Mouse (Mus musculus) hindbrain, postnatal 0 days (tissue): ENCODE results near the gene Hdac2. TPM values are rescaled to one million over a fixed set of nuclear protein-coding genes. Genes with fewer than 3 reads are reported as not detected.

Experiments used
- ATAC-seq: fragments of 200-750 bp; cut with Nextera tagmentation; 2 replicates; pipeline ENCODE4 v1.8.0; 2017; ENCODE audit warnings: mild to moderate bottlenecking, moderate TSS enrichment, moderate library complexity
- DNase-seq: peaks from one replicate; pipeline ENCODE4 v3.0.0-alpha.2; 2015; ENCODE audit warnings: low spot score
- H3K27ac ChIP-seq: fragments of 300-500 bp; sonication (generic); 2 replicates; pipeline ENCODE4 v1.5.1; 2014; ENCODE audit warnings: mild to moderate bottlenecking
- H3K27me3 ChIP-seq: fragments of 300-500 bp; sonication (generic); 2 replicates; pipeline ENCODE4 v1.6.1; 2014; ENCODE audit warnings: low read length, mixed read lengths; ENCODE audit not compliant: insufficient read depth
- H3K36me3 ChIP-seq: fragments of 300-500 bp; sonication (generic); 2 replicates; pipeline ENCODE4 v1.6.1; 2014; ENCODE audit warnings: low read length, mixed read lengths; ENCODE audit not compliant: insufficient read depth
- H3K4me1 ChIP-seq: fragments of 300-500 bp; sonication (generic); 2 replicates; pipeline ENCODE4 v1.6.1; 2014; ENCODE audit warnings: antibody characterized with exemption, low read length, mixed read lengths; ENCODE audit not compliant: insufficient read depth
- H3K4me2 ChIP-seq: fragments of 300-500 bp; sonication (generic); 2 replicates; pipeline ENCODE4 v1.6.1; 2014; ENCODE audit warnings: low read depth, mild to moderate bottlenecking, low read length, moderate library complexity, mixed read lengths
- H3K4me3 ChIP-seq: fragments of 300-500 bp; sonication (generic); 2 replicates; pipeline ENCODE4 v1.5.1; 2014; ENCODE audit warnings: low read length
- H3K9ac ChIP-seq: fragments of 300-500 bp; sonication (generic); replicated peaks from 2 replicates; pipeline ENCODE4 v1.6.1; 2014; ENCODE audit warnings: mild to moderate bottlenecking, low read length, moderate library complexity, mixed read lengths
- H3K9me3 ChIP-seq: fragments of 300-500 bp; sonication (generic); 2 replicates; pipeline ENCODE4 v1.6.1; 2016; ENCODE audit warnings: low read length, mixed read lengths
- CTCF ChIP-seq: IDR thresholded peaks from 2 replicates; pipeline ENCODE4 v1.5.1; 2016; ENCODE audit warnings: antibody characterized with exemption, control low read depth, low read depth
- WGBS: fragments of 180-500 bp; shearing (Covaris S2); extraction: QIAGEN DNeasy Blood & Tissue Kit; methylation state at CpG from one replicate; pipeline ENCODE4 v1.1.7; 2014; 5-methylcytosine and 5-hydroxymethylcytosine counted together
- polyA plus RNA-seq: library from polyadenylated mRNA; unstranded; fragments of >200 nt; fragmentation: Nextera tagmentation; extraction: Ambion mirVana; gene quantifications from 2 replicates; pipeline ENCODE4 v1.2.1, GENCODE M21; 2015
- total RNA-seq: library from RNA; depleted of rRNA; stranded (reverse); fragments of >200 nt; gene quantifications from 2 replicates; pipeline ENCODE4 v1.2.3, GENCODE M21; 2014

Gene Hdac2
- total and polyA plus RNA-seq, 2 experiments from 2014 or later: 106 to 201 TPM

- Histone ChIP-seq H3K4me3 (no peak overlapping the region), H3K27ac (no peak overlapping the region), H3K9ac (no peak overlapping the region), H3K4me1 (no peaks in the 10 kb centered on the region), H3K27me3 (no peaks in the 10 kb centered on the region), H3K36me3 (no peaks in the 10 kb centered on the region), H3K9me3 (no peaks in the 10 kb centered on the region), H3K4me2 (no peak overlapping the region)
- DNase-seq (no peak), ATAC-seq (no peak)
- no peak for TF ChIP-seq CTCF
- WGBS: 68% methylated on average over 2 of the region's 2 CpGs
Measured at GRCm38 (mm10) chr10:36964406-36964805, 9.9 kb upstream of the Hdac2 start.

DNA sequence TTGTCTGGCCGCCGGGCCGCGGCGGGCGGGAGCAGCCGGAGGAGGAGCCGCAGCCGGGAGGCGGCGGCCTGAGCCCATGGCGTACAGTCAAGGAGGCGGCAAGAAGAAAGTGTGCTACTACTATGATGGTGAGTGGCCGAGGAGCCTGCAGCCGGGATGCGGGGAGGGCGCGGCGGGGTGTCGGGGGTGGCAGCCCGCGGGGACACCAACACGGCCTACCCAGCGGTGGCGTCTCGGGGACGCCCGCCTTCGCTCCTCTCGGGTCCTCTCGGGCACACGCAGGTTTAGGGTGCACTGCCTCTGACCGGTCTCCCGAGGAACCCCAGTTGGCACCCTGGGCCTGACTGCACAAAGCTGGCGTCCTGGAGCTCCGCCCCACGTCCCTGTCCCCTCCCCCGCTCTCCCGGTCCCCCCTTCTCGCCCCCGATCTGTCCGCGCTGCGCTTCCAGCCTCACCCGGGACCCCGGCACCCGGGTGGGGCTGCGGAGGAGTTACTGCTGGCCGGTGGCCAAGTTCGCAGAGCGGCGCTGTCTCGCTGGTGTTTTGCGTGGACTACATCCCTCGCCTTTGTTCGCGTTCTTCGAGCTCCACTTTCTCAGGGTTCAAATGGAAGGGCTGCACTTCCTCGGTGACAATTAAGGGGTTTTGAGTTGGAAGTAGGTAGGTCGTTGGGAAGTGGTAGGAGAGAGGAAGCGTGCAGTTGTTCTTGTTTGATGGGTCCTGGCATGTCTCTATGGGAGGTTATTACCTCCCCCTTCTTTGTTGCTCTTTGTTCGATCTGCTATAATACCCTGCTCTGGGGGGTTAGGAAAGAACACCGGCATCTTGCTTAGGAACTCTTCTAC lies 554 bp downstream of the Hdac2 start:
- H3K27ac ChIP-seq: peak overlapping the region; percentile 97
- peak overlapping the region; percentile 68 for H3K4me3 ChIP-seq
- TF ChIP-seq CTCF: 0 out of 2 replicates have a peak, but pooled peaks have one; percentile 8
- peaks cover 13% of the 10 kb centered on the region for H3K4me1 ChIP-seq
- under 1% methylated on average over 55 of the region's 63 CpGs for WGBS
- no peaks in the 10 kb centered on the region for H3K27me3 ChIP-seq
- peak overlapping the region; percentile 64 for H3K4me2 ChIP-seq
- peak overlapping the region; percentile 97 for H3K9ac ChIP-seq
- DNase-seq (peak; percentile 81), ATAC-seq (peak; percentile 79)
- no peaks in the 10 kb centered on the region for H3K36me3 ChIP-seq
- H3K9me3 ChIP-seq: no peaks in the 10 kb centered on the region

DNA sequence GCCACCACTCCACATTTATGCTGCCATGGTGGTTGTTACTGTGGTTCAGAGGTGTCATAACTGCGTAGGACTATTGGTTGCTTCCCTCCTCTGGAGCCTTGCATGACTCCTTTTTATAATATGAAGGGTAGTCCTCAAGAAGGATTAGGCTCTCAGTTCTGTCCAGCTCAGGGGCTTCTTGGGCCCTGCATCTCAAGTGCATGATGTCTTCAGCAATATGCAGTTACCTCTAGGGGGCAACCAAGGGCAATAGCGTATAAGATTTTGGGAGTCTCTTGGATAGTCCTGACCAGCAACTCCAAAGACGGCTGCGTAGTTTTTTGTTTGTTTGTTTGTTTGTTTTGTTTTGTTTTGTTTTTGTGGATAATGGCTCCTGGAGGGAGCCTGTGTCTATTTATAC lies 7.5 kb downstream of the Hdac2 start:
- no peak for DNase-seq
- Histone ChIP-seq H3K36me3 (no peaks in the 10 kb centered on the region), H3K4me2 (no peak overlapping the region), H3K9me3 (no peaks in the 10 kb centered on the region), H3K27me3 (no peaks in the 10 kb centered on the region), H3K27ac (no peak overlapping the region), H3K4me3 (no peak overlapping the region), H3K9ac (no peak overlapping the region), H3K4me1 (no peaks in the 10 kb centered on the region; the same call in none of the 2 replicates)
- 96% methylated on average over 4 of the region's 4 CpGs for WGBS
- ATAC-seq: no peak
- no peak for TF ChIP-seq CTCF

GRCm38 (mm10) chr10:36992149-36992548 lies 17.8 kb downstream of the Hdac2 start:
- H3K9me3 ChIP-seq: no peaks in the 10 kb centered on the region
- DNase-seq: no peak
- H3K27me3 ChIP-seq: no peaks in the 10 kb centered on the region
- no peak overlapping the region for H3K9ac ChIP-seq
- no peak overlapping the region for H3K4me3 ChIP-seq
- no peaks in the 10 kb centered on the region for H3K4me1 ChIP-seq
- H3K36me3 ChIP-seq: peaks cover 54% of the 10 kb centered on the region
- H3K4me2 ChIP-seq: no peak overlapping the region
- no peak for ATAC-seq
- 99% methylated on average over 2 of the region's 2 CpGs for WGBS
- TF ChIP-seq CTCF: no peak
- no peak overlapping the region for H3K27ac ChIP-seq

GRCm38 (mm10) chr10:37000839-37001238 lies 26.5 kb downstream of the Hdac2 start:
- no peak for TF ChIP-seq CTCF
- H3K27me3 ChIP-seq: no peaks in the 10 kb centered on the region
- DNase-seq: no peak
- H3K4me3 ChIP-seq: no peak overlapping the region
- no peak overlapping the region for H3K27ac ChIP-seq
- H3K9ac ChIP-seq: no peak overlapping the region
- H3K4me2 ChIP-seq: no peak overlapping the region
- peaks cover 47% of the 10 kb centered on the region for H3K36me3 ChIP-seq
- WGBS: 94% methylated on average over 2 of the region's 2 CpGs
- no peaks in the 10 kb centered on the region for H3K9me3 ChIP-seq
- H3K4me1 ChIP-seq: no peaks in the 10 kb centered on the region
- ATAC-seq: no peak

GRCm38 (mm10) chr10:37014274-37015107 lies 40.1 kb downstream of the Hdac2 start:
- TF ChIP-seq CTCF: peak; percentile 93
- WGBS: 50% methylated on average over 8 of the region's 8 CpGs
- ATAC-seq: peak; percentile 84

More at GRCm38 (mm10) chr10:37014274-37015107, 40.1 kb downstream of the Hdac2 start:
- DNase-seq: peak; percentile 87
- Histone ChIP-seq H3K4me2 (no peak overlapping the region), H3K4me3 (no peak overlapping the region), H3K36me3 (no peaks in the 10 kb centered on the region), H3K27me3 (no peaks in the 10 kb centered on the region), H3K9me3 (no peaks in the 10 kb centered on the region), H3K4me1 (no peaks in the 10 kb centered on the region), H3K27ac (no peak overlapping the region), H3K9ac (no peak overlapping the region)
